Mouse (Mus musculus) heart, embryonic 12.5 days (tissue): Measurements from ENCODE around the gene Rnf38. TPM values are rescaled to one million over a fixed set of nuclear protein-coding genes. Genes with fewer than 3 reads are reported as not detected.

Experiments used
- ATAC-seq: fragments of 200-750 bp; cut with Nextera tagmentation; 2 replicates; pipeline ENCODE4 v1.8.0; 2017; ENCODE audit warnings: moderate TSS enrichment, moderate library complexity; ENCODE audit not compliant: insufficient number of reproducible peaks, low FRiP score
- H3K27ac ChIP-seq: fragments of 300-500 bp; sonication (generic); 2 replicates; pipeline ENCODE4 v1.5.1; 2016; ENCODE audit warnings: mild to moderate bottlenecking, moderate library complexity; ENCODE audit not compliant: poor library complexity, severe bottlenecking
- H3K27me3 ChIP-seq: fragments of 300-500 bp; sonication (generic); replicated peaks from 2 replicates; pipeline ENCODE4 v1.6.1; 2016; ENCODE audit warnings: mild to moderate bottlenecking, moderate library complexity
- H3K36me3 ChIP-seq: fragments of 300-500 bp; sonication (generic); 2 replicates; pipeline ENCODE4 v1.6.1; 2016; ENCODE audit warnings: mild to moderate bottlenecking, moderate library complexity
- H3K4me1 ChIP-seq: fragments of 300-500 bp; sonication (generic); replicated peaks from 2 replicates; pipeline ENCODE4 v1.6.1; 2016; ENCODE audit warnings: mild to moderate bottlenecking
- H3K4me2 ChIP-seq: fragments of 300-500 bp; sonication (generic); 2 replicates; pipeline ENCODE4 v1.6.1; 2016; ENCODE audit warnings: mild to moderate bottlenecking, moderate library complexity
- H3K4me3 ChIP-seq: fragments of 300-500 bp; sonication (generic); 2 replicates; pipeline ENCODE4 v1.5.1; 2016; ENCODE audit warnings: mild to moderate bottlenecking
- H3K9ac ChIP-seq: fragments of 300-500 bp; sonication (generic); 2 replicates; pipeline ENCODE4 v1.6.1; 2016; ENCODE audit warnings: mild to moderate bottlenecking, moderate library complexity
- H3K9me3 ChIP-seq: fragments of 300-500 bp; sonication (generic); replicated peaks from 2 replicates; pipeline ENCODE4 v1.6.1; 2016; ENCODE audit warnings: mild to moderate bottlenecking, moderate library complexity
- WGBS: fragments of 180-500 bp; shearing (Covaris S2); methylation state at CpG from one replicate; pipeline ENCODE4 v1.1.7; 2016; 5-methylcytosine and 5-hydroxymethylcytosine counted together
- polyA plus RNA-seq: library from polyadenylated mRNA; unstranded; fragments of >200 nt; fragmentation: Nextera tagmentation; extraction: Ambion mirVana; gene quantifications from 2 replicates; pipeline ENCODE4 v1.2.1, GENCODE M21; 2016

Rnf38 gene
- polyA plus RNA-seq, 1 experiment from 2014 or later, result 27.5 TPM

GRCm38 (mm10) chr4:44119410-44120201 lies 114.0 kb downstream of the Rnf38 start:
- Histone ChIP-seq H3K4me2 (no peak overlapping the region), H3K4me1 (no peaks in the 10 kb centered on the region), H3K9ac (no peak overlapping the region), H3K27me3 (no peaks in the 10 kb centered on the region), H3K36me3 (peaks cover 12% of the 10 kb centered on the region; the same call in 1 of the 2 replicates), H3K4me3 (no peak overlapping the region), H3K9me3 (no peaks in the 10 kb centered on the region), H3K27ac (no peak overlapping the region)
- WGBS, result 45% methylated on average over 9 of the region's 9 CpGs
- peak; percentile 22; the same call in 1 of the 2 replicates for ATAC-seq

- Histone ChIP-seq H3K27me3 (no peaks in the 10 kb centered on the region), H3K9ac (no peak overlapping the region), H3K9me3 (no peaks in the 10 kb centered on the region), H3K4me2 (no peak overlapping the region), H3K4me1 (peaks cover 19% of the 10 kb centered on the region), H3K36me3 (no peaks in the 10 kb centered on the region), H3K27ac (no peak overlapping the region), H3K4me3 (no peak overlapping the region)
- ATAC-seq, result no peak
- WGBS, result 81% methylated on average over 13 of the region's 13 CpGs
Observed at GRCm38 (mm10) chr4:44115046-44115445, 118.5 kb downstream of the Rnf38 start.

- no peak overlapping the region for H3K4me3 ChIP-seq
- ATAC-seq, result no peak
- no peaks in the 10 kb centered on the region for H3K36me3 ChIP-seq
- H3K4me1 ChIP-seq, result peaks cover 19% of the 10 kb centered on the region
- H3K27me3 ChIP-seq, result no peaks in the 10 kb centered on the region
- no peak overlapping the region for H3K4me2 ChIP-seq
- no peaks in the 10 kb centered on the region for H3K9me3 ChIP-seq
- H3K27ac ChIP-seq, result 0 out of 2 replicates have a peak overlapping the region, but pooled peaks have one; percentile 13
- WGBS, result 51% methylated on average over 16 of the region's 16 CpGs
- no peak overlapping the region; the same call in none of the 2 replicates for H3K9ac ChIP-seq
Observed at GRCm38 (mm10) chr4:44113393-44114138, 120.0 kb downstream of the Rnf38 start.

DNA sequence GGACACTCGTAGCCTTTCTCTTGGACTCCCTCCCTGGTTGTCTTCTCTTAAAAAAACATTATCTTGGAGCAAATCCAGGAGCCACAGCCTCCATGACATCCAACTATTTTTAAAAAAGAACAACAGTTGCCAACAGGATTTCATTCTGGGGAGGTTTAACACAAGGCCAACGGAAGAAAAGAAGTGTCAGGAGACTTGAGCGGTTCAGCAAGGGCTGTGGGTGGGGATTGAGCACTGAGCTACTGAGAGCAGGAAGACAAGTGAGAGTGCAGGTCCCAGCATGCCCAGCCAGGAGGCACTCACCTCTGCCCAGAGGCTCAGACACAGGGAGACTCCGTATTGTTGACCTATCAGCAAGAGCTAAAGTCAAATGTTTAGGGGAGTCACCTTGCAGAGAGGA lies 120.8 kb downstream of the Rnf38 start:
- Histone ChIP-seq H3K9me3 (no peaks in the 10 kb centered on the region), H3K4me2 (no peak overlapping the region), H3K4me1 (peaks cover 19% of the 10 kb centered on the region), H3K27me3 (no peaks in the 10 kb centered on the region), H3K27ac (peak overlapping the region; percentile 13; the same call in 1 of the 2 replicates), H3K36me3 (no peaks in the 10 kb centered on the region), H3K4me3 (no peak overlapping the region), H3K9ac (no peak overlapping the region; the same call in 1 of the 2 replicates)
- 12% methylated on average over 4 of the region's 4 CpGs for WGBS
- ATAC-seq, result peak; percentile 60; the same call in 1 of the 2 replicates

- ATAC-seq, result no peak
- Histone ChIP-seq H3K36me3 (no peaks in the 10 kb centered on the region), H3K4me1 (peaks cover 39% of the 10 kb centered on the region), H3K9ac (no peak overlapping the region), H3K9me3 (no peaks in the 10 kb centered on the region), H3K27ac (no peak overlapping the region), H3K27me3 (no peaks in the 10 kb centered on the region), H3K4me2 (no peak overlapping the region), H3K4me3 (no peak overlapping the region)
- 82% methylated on average over 7 of the region's 7 CpGs for WGBS
Observed at GRCm38 (mm10) chr4:44110771-44111170, 122.8 kb downstream of the Rnf38 start.

DNA sequence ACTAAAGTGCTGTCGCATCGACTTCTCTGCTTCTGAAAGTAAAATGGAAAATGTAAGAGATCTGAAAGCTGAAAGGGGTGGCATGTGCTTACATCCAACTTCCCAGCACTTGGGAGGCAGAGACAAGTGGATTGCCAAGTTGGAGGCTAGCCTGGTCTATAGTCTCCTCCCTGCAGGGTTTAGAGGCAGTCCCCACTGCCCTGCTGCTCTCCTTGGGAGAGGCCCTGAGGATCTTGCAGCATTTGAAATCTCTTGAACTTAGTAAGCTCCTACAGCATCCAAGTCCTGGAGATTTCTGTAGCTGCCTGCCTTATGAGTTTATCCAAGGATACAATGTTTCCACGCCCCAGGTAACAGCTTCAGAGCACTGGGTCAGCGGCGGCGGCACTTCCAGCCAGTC lies 125.3 kb downstream of the Rnf38 start:
- Histone ChIP-seq H3K4me2 (no peak overlapping the region), H3K36me3 (no peaks in the 10 kb centered on the region), H3K9me3 (no peaks in the 10 kb centered on the region), H3K9ac (no peak overlapping the region), H3K27ac (no peak overlapping the region), H3K4me3 (no peak overlapping the region), H3K4me1 (peaks cover 49% of the 10 kb centered on the region), H3K27me3 (no peaks in the 10 kb centered on the region)
- no peak for ATAC-seq
- WGBS, result 87% methylated on average over 6 of the region's 6 CpGs

DNA sequence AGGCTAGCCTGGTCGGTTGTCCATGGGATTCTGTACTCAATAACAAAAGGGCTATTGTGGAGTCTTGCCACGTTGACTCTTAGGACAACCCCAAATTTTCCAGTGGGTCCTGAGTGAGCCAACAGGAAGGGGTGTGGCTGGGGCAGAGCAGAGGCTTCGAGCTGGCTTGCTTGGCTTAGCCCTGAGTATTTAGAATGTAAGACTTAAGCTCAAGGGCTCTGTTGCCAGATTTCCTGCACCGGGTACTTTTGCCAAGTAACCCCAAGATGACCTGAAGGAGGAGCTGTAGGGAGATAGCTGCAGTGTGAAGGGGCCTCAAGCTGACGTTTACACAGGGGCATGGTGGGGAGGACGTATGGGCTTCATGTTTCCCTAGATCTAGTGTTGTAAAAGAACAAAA lies 126.2 kb downstream of the Rnf38 start:
- Histone ChIP-seq H3K9ac (no peak overlapping the region), H3K27me3 (no peaks in the 10 kb centered on the region), H3K4me2 (peak overlapping the region; percentile 53; the same call in 1 of the 2 replicates), H3K27ac (peak overlapping the region; percentile 61; the same call in 1 of the 2 replicates), H3K36me3 (no peaks in the 10 kb centered on the region), H3K9me3 (no peaks in the 10 kb centered on the region), H3K4me3 (no peak overlapping the region), H3K4me1 (peaks cover 40% of the 10 kb centered on the region)
- ATAC-seq, result no peak
- WGBS, result 39% methylated on average over 6 of the region's 6 CpGs

- 23% methylated on average over 18 of the region's 18 CpGs for WGBS
- no peak for ATAC-seq
- peak overlapping the region; percentile 53 for H3K4me2 ChIP-seq
Observed at GRCm38 (mm10) chr4:44106297-44106821, 127.2 kb downstream of the Rnf38 start.

DNA sequence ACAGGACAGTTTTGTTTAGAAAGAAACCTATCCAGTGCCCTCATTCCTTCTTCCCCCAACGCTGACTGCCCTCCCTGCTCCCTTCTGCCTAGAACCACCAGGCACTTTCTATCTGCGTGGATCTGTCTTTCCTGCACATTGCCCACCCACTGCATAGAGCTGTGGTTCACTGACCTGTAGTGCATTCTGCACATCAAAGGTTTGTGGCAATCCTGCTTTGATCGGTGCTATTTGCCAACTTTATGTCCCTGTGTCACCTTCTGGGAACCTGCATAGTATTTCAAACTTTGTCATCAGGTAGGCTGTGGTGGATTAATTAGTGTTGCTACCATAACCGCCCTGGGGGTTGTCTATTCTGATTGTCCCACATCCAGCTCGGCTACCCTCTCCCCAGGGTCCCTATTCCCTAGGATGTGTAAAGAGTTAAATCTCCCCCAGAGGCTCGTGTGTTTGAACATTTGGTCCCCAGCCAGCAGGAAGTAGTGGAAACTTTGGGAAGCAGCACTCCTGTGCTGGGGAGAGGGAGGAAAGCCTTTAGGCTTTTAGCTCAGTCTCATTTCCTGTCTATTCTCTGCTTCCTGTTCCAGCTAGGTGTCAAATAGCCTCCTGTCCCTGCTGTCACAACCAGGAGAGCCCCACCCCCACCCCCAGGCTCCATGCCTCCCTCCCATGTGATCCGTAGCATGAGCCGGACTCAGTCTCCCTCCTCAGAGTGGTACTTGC lies 129.2 kb downstream of the Rnf38 start:
- Histone ChIP-seq H3K9ac (0 out of 2 replicates have a peak overlapping the region, but pooled peaks have one; percentile 13), H3K27ac (no peak overlapping the region), H3K27me3 (no peaks in the 10 kb centered on the region), H3K4me1 (peaks cover 38% of the 10 kb centered on the region), H3K4me3 (no peak overlapping the region), H3K4me2 (0 out of 2 replicates have a peak overlapping the region, but pooled peaks have one; percentile 5), H3K36me3 (no peaks in the 10 kb centered on the region), H3K9me3 (no peaks in the 10 kb centered on the region)
- 36% methylated on average over 8 of the region's 8 CpGs for WGBS
- ATAC-seq, result peak; percentile 46; the same call in 1 of the 2 replicates

More at GRCm38 (mm10) chr4:44106297-44106821, 127.2 kb downstream of the Rnf38 start:
- Histone ChIP-seq H3K27me3 (no peaks in the 10 kb centered on the region), H3K4me3 (peak overlapping the region; percentile 29), H3K9ac (0 out of 2 replicates have a peak overlapping the region, but pooled peaks have one; percentile 28), H3K36me3 (no peaks in the 10 kb centered on the region), H3K27ac (peak overlapping the region; percentile 61; the same call in 1 of the 2 replicates), H3K4me1 (peaks cover 38% of the 10 kb centered on the region), H3K9me3 (no peaks in the 10 kb centered on the region)

- Histone ChIP-seq H3K27me3 (no peaks in the 10 kb centered on the region), H3K4me3 (no peak overlapping the region), H3K36me3 (no peaks in the 10 kb centered on the region), H3K9me3 (no peaks in the 10 kb centered on the region), H3K4me2 (no peak overlapping the region), H3K9ac (no peak overlapping the region), H3K27ac (no peak overlapping the region), H3K4me1 (peaks cover 38% of the 10 kb centered on the region)
- no peak for ATAC-seq
- WGBS, result 84% methylated on average over 8 of the region's 8 CpGs
Observed at GRCm38 (mm10) chr4:44103620-44104019, 130.0 kb downstream of the Rnf38 start.
